ENCODE assay signal across 25 mouse cellular contexts in the genomic region with DNA sequence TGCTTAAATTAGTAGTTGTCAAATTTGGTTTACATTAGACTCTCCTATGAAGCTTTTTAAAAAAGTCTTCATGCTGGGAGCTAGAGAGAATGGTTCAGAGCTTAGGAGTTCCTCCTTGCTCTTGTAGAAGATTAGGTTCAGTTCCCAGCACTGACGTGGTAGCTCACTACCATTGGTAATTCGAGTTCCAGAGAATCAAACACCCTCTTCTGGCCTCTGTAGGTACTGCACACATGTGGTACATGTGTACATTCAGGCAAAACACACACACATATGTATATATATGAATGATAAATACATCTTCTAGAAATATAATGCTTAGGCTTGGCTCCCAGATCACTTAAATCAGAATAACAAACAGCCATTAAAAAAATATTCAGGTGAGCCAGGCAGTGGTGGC. TPM values are rescaled to one million over a fixed set of nuclear protein-coding genes. Genes with fewer than 3 reads are reported as not detected.
DNase-seq lines count a peak whose midpoint lies in the region; ATAC-seq and TF ChIP-seq lines count a peak whose summit lies in the region.
"Had no signal": no experiment of that assay in that cellular context is flagged by ENCODE, and none has a peak within 500 bp of the region (broad histone marks: within the 10 kb centered on the region; RNA-seq: fewer than 3 reads in every experiment).

No protein-coding gene starts in this region.

- no peaks in the 10 kb centered on the region for H3K36me3 ChIP-seq in intestine, postnatal 0 days (ENCODE audit: control insufficient read depth, insufficient read depth)
- no peaks in the 10 kb centered on the region for H3K36me3 ChIP-seq in intestine, embryonic 16.5 days (ENCODE audit: control insufficient read depth, insufficient read depth, low read length)
- no peaks in the 10 kb centered on the region for H3K36me3 ChIP-seq in midbrain, embryonic 11.5 days (ENCODE audit: control insufficient read depth, insufficient read depth, low read length)
- H3K36me3 ChIP-seq in midbrain, embryonic 16.5 days (ENCODE audit: control insufficient read depth, insufficient read depth, low read length) = no peaks in the 10 kb centered on the region
- H3K36me3 ChIP-seq in MEL (ENCODE audit: control insufficient read depth in 1 of 2, insufficient read depth in 2 of 2, low read length in 2 of 2) = no peaks in the 10 kb centered on the region
- H3K36me3 ChIP-seq: forebrain, embryonic 10.5 days; hindbrain, embryonic 15.5 days; liver, embryonic 13.5 days; neural tube, embryonic 12.5 days; stomach, embryonic 15.5 days had no signal

- TF ChIP-seq CTCF in intestine, postnatal 0 days (IDR thresholded peaks at IDR 0.05; ENCODE audit: low read depth) = peak; percentile 33
- TF ChIP-seq CTCF in MEL (IDR thresholded peaks at IDR 0.05 in 2 of 3, conservative IDR thresholded peaks at IDR 0.05 in 1 of 3; ENCODE audit: control insufficient read depth in 1 of 3, insufficient read depth in 1 of 3, low read depth in 2 of 3, low read length in 3 of 3, poor library complexity in 1 of 3, severe bottlenecking in 1 of 3) = peak in 2 of 3 experiments; percentile 36 to 38; a peak in 4 of 6 replicates

- WGBS in intestine, postnatal 0 days = 79% methylated on average over 2 of the region's 2 CpGs
- WGBS in intestine, embryonic 16.5 days = 68% methylated on average over 2 of the region's 2 CpGs
- WGBS in midbrain, embryonic 11.5 days = 72% methylated on average over 2 of the region's 2 CpGs
- 66% methylated on average over 2 of the region's 2 CpGs for WGBS in midbrain, embryonic 16.5 days

- H3K27ac ChIP-seq in intestine, postnatal 0 days (ENCODE audit: low read depth, low read length) = no peak overlapping the region
- H3K27ac ChIP-seq in intestine, embryonic 16.5 days (ENCODE audit: low read length) = no peak overlapping the region
- H3K27ac ChIP-seq in midbrain, embryonic 11.5 days (ENCODE audit: low read depth, low read length) = no peak overlapping the region
- H3K27ac ChIP-seq in midbrain, embryonic 16.5 days (ENCODE audit: low read length) = no peak overlapping the region
- H3K27ac ChIP-seq in MEL (ENCODE audit: control insufficient read depth, low read depth, low read length) = no peak overlapping the region
- H3K27ac ChIP-seq: forebrain, embryonic 10.5 days; hindbrain, embryonic 15.5 days; liver, embryonic 13.5 days; neural tube, embryonic 12.5 days; stomach, embryonic 15.5 days had no signal

- H3K4me2 ChIP-seq in intestine, postnatal 0 days (replicated peaks; ENCODE audit: low read depth) = no peak overlapping the region
- no peak overlapping the region for H3K4me2 ChIP-seq in intestine, embryonic 16.5 days (ENCODE audit: low read depth, low read length)
- no peak overlapping the region for H3K4me2 ChIP-seq in midbrain, embryonic 11.5 days
- H3K4me2 ChIP-seq in midbrain, embryonic 16.5 days (ENCODE audit: low read length) = no peak overlapping the region
- H3K4me2 ChIP-seq: heart, embryonic 11.5 days; hindbrain, embryonic 15.5 days; liver, embryonic 13.5 days; neural tube, embryonic 12.5 days; stomach, embryonic 15.5 days had no signal

- no peak for ATAC-seq in intestine, postnatal 0 days
- ATAC-seq in intestine, embryonic 16.5 days = no peak
- no peak for ATAC-seq in midbrain, embryonic 11.5 days (ENCODE audit: low FRiP score)
- ATAC-seq in midbrain, embryonic 16.5 days = no peak
- ATAC-seq in granulocyte monocyte progenitor cell, adult 5-6 weeks (replicated peaks; ENCODE audit: poor library complexity, severe bottlenecking) = no peak

- peak; percentile 70 for DNase-seq in midbrain, embryonic 11.5 days (ENCODE audit: low spot score, missing footprints)
- peak; percentile 43 for DNase-seq in MEL (ENCODE audit: low read depth, low spot score)
- DNase-seq in c-Kit-positive CD71-positive TER-119-positive erythroid progenitor cells, embryonic 14.5 days (ENCODE audit: low spot score) = peak; percentile 5
- DNase-seq in ovary, postnatal 14 days (ENCODE audit: low spot score) = no peak
- DNase-seq: adrenal gland, adult 8-10 months; cerebellum, adult 8-10 months; gastrocnemius, postnatal 36 days; heart, postnatal 14 days; kidney, adult 8-10 months; kidney, postnatal 36 days; layer of hippocampus, postnatal 36 days; left cerebral cortex, postnatal 4 days; liver, embryonic 13.5 days; lung, postnatal 36 days; right cerebral cortex, postnatal 14 days had no signal

- no peak overlapping the region for H3K4me3 ChIP-seq in intestine, postnatal 0 days (ENCODE audit: low read depth, low read length)
- H3K4me3 ChIP-seq in intestine, embryonic 16.5 days (ENCODE audit: low read length) = no peak overlapping the region
- H3K4me3 ChIP-seq in midbrain, embryonic 11.5 days (ENCODE audit: low read depth, low read length) = no peak overlapping the region
- H3K4me3 ChIP-seq in midbrain, embryonic 16.5 days (ENCODE audit: low read depth, low read length) = no peak overlapping the region
- H3K4me3 ChIP-seq in MEL (ENCODE audit: control insufficient read depth in 1 of 2, insufficient read depth in 1 of 2, low read depth in 2 of 2, low read length in 2 of 2) = no peak overlapping the region
- H3K4me3 ChIP-seq: forebrain, embryonic 10.5 days; hindbrain, embryonic 15.5 days; liver, embryonic 13.5 days; neural tube, embryonic 12.5 days; stomach, embryonic 15.5 days had no signal

- H3K9me3 ChIP-seq in intestine, postnatal 0 days (ENCODE audit: control insufficient read depth) = no peaks in the 10 kb centered on the region
- no peaks in the 10 kb centered on the region for H3K9me3 ChIP-seq in intestine, embryonic 16.5 days (ENCODE audit: control insufficient read depth, low read length)
- H3K9me3 ChIP-seq in midbrain, embryonic 11.5 days (ENCODE audit: control insufficient read depth, low read length) = no peaks in the 10 kb centered on the region
- H3K9me3 ChIP-seq in midbrain, embryonic 16.5 days (replicated peaks; ENCODE audit: control insufficient read depth, low read length, poor library complexity, severe bottlenecking) = no peaks in the 10 kb centered on the region
- no peaks in the 10 kb centered on the region for H3K9me3 ChIP-seq in MEL (replicated peaks; ENCODE audit: insufficient read depth, low read length)
- H3K9me3 ChIP-seq: forebrain, embryonic 10.5 days; hindbrain, embryonic 15.5 days; liver, embryonic 13.5 days; neural tube, embryonic 12.5 days; stomach, embryonic 15.5 days had no signal

- peak; percentile 13 for TF ChIP-seq RAD21 in MEL (IDR thresholded peaks at IDR 0.05; ENCODE audit: low read depth, low read length)

- no peaks in the 10 kb centered on the region for H3K27me3 ChIP-seq in intestine, postnatal 0 days (replicated peaks; ENCODE audit: control insufficient read depth, insufficient read depth, low read length)
- H3K27me3 ChIP-seq in intestine, embryonic 16.5 days (replicated peaks; ENCODE audit: control insufficient read depth, insufficient read depth, low read length) = no peaks in the 10 kb centered on the region
- no peaks in the 10 kb centered on the region for H3K27me3 ChIP-seq in midbrain, embryonic 11.5 days (ENCODE audit: control insufficient read depth, insufficient read depth, low read length)
- no peaks in the 10 kb centered on the region for H3K27me3 ChIP-seq in midbrain, embryonic 16.5 days (ENCODE audit: control insufficient read depth, insufficient read depth, low read depth, low read length)
- peaks cover 0 to 2% of the 10 kb centered on the region in 2 experiments; a peak in 1 of 4 replicates for H3K27me3 ChIP-seq in MEL (ENCODE audit: control insufficient read depth in 1 of 2, insufficient read depth in 2 of 2, low read length in 2 of 2)
- H3K27me3 ChIP-seq: hindbrain, embryonic 15.5 days; liver, embryonic 13.5 days; neural tube, embryonic 12.5 days; stomach, embryonic 15.5 days had no signal

- TF ChIP-seq EP300 in MEL (IDR thresholded peaks at IDR 0.05; ENCODE audit: low read depth in 1 of 2, low read length in 2 of 2) = no peak

- TF ChIP-seq POLR2A in MEL (IDR thresholded peaks at IDR 0.05; ENCODE audit: control insufficient read depth in 1 of 2, insufficient read depth in 1 of 2, low read depth in 1 of 2, low read length in 2 of 2, poor library complexity in 1 of 2) = no peak

- H3K79me2 ChIP-seq in MEL (ENCODE audit: control insufficient read depth, insufficient read depth, low read length, poor library complexity) = no peaks in the 10 kb centered on the region

- H3K9ac ChIP-seq in intestine, postnatal 0 days (ENCODE audit: low read depth, low read length) = no peak overlapping the region
- H3K9ac ChIP-seq in intestine, embryonic 16.5 days (ENCODE audit: low read depth, low read length) = no peak overlapping the region
- H3K9ac ChIP-seq in midbrain, embryonic 11.5 days (ENCODE audit: low read length) = no peak overlapping the region
- H3K9ac ChIP-seq in midbrain, embryonic 16.5 days (ENCODE audit: low read depth, low read length) = no peak overlapping the region
- H3K9ac ChIP-seq in MEL (ENCODE audit: control insufficient read depth, low read depth, low read length, poor library complexity, severe bottlenecking) = no peak overlapping the region
- H3K9ac ChIP-seq: hindbrain, embryonic 15.5 days; liver, embryonic 13.5 days; neural tube, embryonic 12.5 days; stomach, embryonic 15.5 days had no signal

- H3K4me1 ChIP-seq in intestine, postnatal 0 days (replicated peaks; ENCODE audit: control insufficient read depth, insufficient read depth, low read length) = no peaks in the 10 kb centered on the region
- H3K4me1 ChIP-seq in intestine, embryonic 16.5 days (ENCODE audit: control insufficient read depth, insufficient read depth, low read length) = peaks cover 20% of the 10 kb centered on the region
- H3K4me1 ChIP-seq in midbrain, embryonic 11.5 days (ENCODE audit: control insufficient read depth, insufficient read depth, low read length) = peaks cover 20% of the 10 kb centered on the region
- peaks cover 17% of the 10 kb centered on the region for H3K4me1 ChIP-seq in midbrain, embryonic 16.5 days (ENCODE audit: control insufficient read depth, insufficient read depth, low read length)
- no peaks in the 10 kb centered on the region for H3K4me1 ChIP-seq in MEL (ENCODE audit: control insufficient read depth in 1 of 2, insufficient read depth in 2 of 2, low read length in 2 of 2)

TF ChIP-seq in MEL, 35 proteins besides CTCF, POLR2A, EP300 and RAD21 (continues in another document):
- TF ChIP-seq ZC3H11A (IDR thresholded peaks at IDR 0.05; ENCODE audit: low read depth, low read length) = peak; percentile 16; the same call in 1 of the 2 replicates
- no peak for TF ChIP-seq NRF1 (IDR thresholded peaks at IDR 0.05; ENCODE audit: insufficient read depth, low read depth, low read length, poor library complexity, severe bottlenecking)

RNA-seq across cellular contexts. Expression of gene Gpr156, which starts 51.1 kb away (rescaled TPM):
- 0.09 and 0.10 TPM in 2 replicates for polyA plus RNA-seq in intestine, postnatal 0 days (2015; fragmentation: Nextera tagmentation; extraction: Ambion mirVana)
- polyA plus RNA-seq in intestine, embryonic 16.5 days (2015; fragmentation: Nextera tagmentation; extraction: Ambion mirVana) = 0.13 and 0.15 TPM in 2 replicates
- polyA plus RNA-seq in midbrain, embryonic 11.5 days (2014; fragmentation: Nextera tagmentation; extraction: Ambion mirVana) = 3.4 and 4.2 TPM in 2 replicates
- polyA plus RNA-seq in midbrain, embryonic 16.5 days (2015; fragmentation: Nextera tagmentation; extraction: Ambion mirVana) = 5.1 and 5.8 TPM in 2 replicates
- not detected in 2 replicates for total RNA-seq in MEL (2012; rRNA removed)
- polyA plus RNA-seq in MEL (2012; ENCODE audit: insufficient read depth in 1 of 2, insufficient read length in 2 of 2, low read depth in 1 of 2, low replicate concordance in 2 of 2, missing spikeins in 1 of 2) = not detected
- total RNA-seq in granulocyte monocyte progenitor cell, adult 5-6 weeks (2014; fragmentation: Nextera tagmentation) = not detected in 2 replicates
- total RNA-seq in granulocyte monocyte progenitor cell, adult 5-6 weeks (2017) = not detected in 2 replicates
- total RNA-seq: monocyte, adult 5-6 weeks had no signal
